Mouse (Mus musculus): Measurements from ENCODE around the gene Slco2a1.

DNA sequence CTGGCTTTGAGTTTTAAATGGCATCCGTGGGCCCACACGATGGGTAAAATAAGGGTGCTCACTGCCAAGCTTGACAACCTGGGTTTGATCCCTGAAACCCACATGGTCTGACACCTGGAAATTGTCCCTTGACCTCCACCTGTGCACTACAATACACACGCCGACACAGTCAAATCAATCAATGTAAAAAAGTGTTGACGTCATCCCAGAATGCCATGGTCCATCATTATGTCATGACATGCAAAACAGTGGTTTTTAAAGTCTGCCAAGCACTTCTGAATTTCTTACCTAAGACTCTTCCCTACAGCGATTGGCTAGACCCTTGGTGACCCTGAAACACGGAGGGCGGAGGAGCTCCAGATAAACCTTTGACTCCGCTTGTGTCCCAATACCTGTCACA is 23.9 kb upstream of the Slco2a1 start:
- TF ChIP-seq CTCF (IDR thresholded peaks at IDR 0.05; ENCODE audit: insufficient read depth, low read length) (no peak), POLR2A (IDR thresholded peaks at IDR 0.05; ENCODE audit: borderline replicate concordance, extremely low read depth, low read depth, low read length) (no peak)

Data from lung, adult 2 months (tissue).